Mouse (Mus musculus): Measurements from ENCODE around the gene Hist2h4. TPM values are rescaled to one million over a fixed set of nuclear protein-coding genes. Genes with fewer than 3 reads are reported as not detected.

Hist2h4 gene
- polyA plus RNA-seq (2014; fragmentation: Illumina TruSeq; extraction: RNeasy Lipid Tissue Mini Kit (QIAGEN cat#74804); ENCODE audit: low read depth, low replicate concordance): 0.28 TPM

GRCm38 (mm10) chr3:96262979-96263550, at the start of gene Hist2h4:
Gene Hist2h4 (minus strand): TSS chr3:96263311.

GRCm38 (mm10) chr3:96293787-96294186, 30.7 kb upstream of the Hist2h4 start, which contains the start of gene Fcgr1:
Gene Fcgr1 (minus strand): TSS chr3:96293969.

GRCm38 (mm10) chr3:96269511-96270474, 6.7 kb upstream of the Hist2h4 start, which contains the start of gene Hist2h2bb:
Gene Hist2h2bb (plus strand): TSS chr3:96269752.

GRCm38 (mm10) chr3:96268051-96268775, 5.1 kb upstream of the Hist2h4 start, which contains the start of gene Hist2h3b:
Gene Hist2h3b (plus strand): TSS chr3:96268654.

GRCm38 (mm10) chr3:96246427-96246856, 16.7 kb downstream of the Hist2h4 start, which contains the start of gene Hist2h3c1:
Gene Hist2h3c1 (plus strand): TSS chr3:96246685.

GRCm38 (mm10) chr3:96245003-96245886, 17.9 kb downstream of the Hist2h4 start, which contains the start of gene Hist2h2aa1:
Gene Hist2h2aa1 (plus strand): TSS chr3:96245497.

GRCm38 (mm10) chr3:96239949-96240798, 22.9 kb downstream of the Hist2h4 start, which contains the start of gene Hist2h2aa2:
Gene Hist2h2aa2 (minus strand): TSS chr3:96240276.

GRCm38 (mm10) chr3:96238954-96239793, 23.9 kb downstream of the Hist2h4 start, which contains the start of gene Hist2h3c2:
Gene Hist2h3c2 (minus strand): TSS chr3:96239127.

GRCm38 (mm10) chr3:96220765-96221639, 42.1 kb downstream of the Hist2h4 start, which contains the start of the genes Hist2h2ac and Hist2h2be:
Gene Hist2h2ac (minus strand): TSS chr3:96220880.
Gene Hist2h2be (plus strand): TSS chr3:96221119.

GRCm38 (mm10) chr3:96219661-96220130, 43.4 kb downstream of the Hist2h4 start, which contains the start of the genes Bola1 and Hist2h2ab:
Gene Bola1 (minus strand): TSS chr3:96219709.
Gene Hist2h2ab (plus strand): TSS chr3:96219865.

Other genes with a start within 250 kb of the Hist2h4 start
- 54.3 TPM for gene Vps45, start 204.8 kb downstream of the Hist2h4 start, polyA plus RNA-seq (2014; fragmentation: Illumina TruSeq; extraction: RNeasy Lipid Tissue Mini Kit (QIAGEN cat#74804); ENCODE audit: low read depth, low replicate concordance)
- 22.0 TPM for gene Otud7b, start 158.8 kb downstream of the Hist2h4 start, polyA plus RNA-seq (2014; fragmentation: Illumina TruSeq; extraction: RNeasy Lipid Tissue Mini Kit (QIAGEN cat#74804); ENCODE audit: low read depth, low replicate concordance)
- 21.7 TPM for gene Mtmr11, start 101.3 kb downstream of the Hist2h4 start, polyA plus RNA-seq (2014; fragmentation: Illumina TruSeq; extraction: RNeasy Lipid Tissue Mini Kit (QIAGEN cat#74804); ENCODE audit: low read depth, low replicate concordance)
- 9.6 TPM for gene Sf3b4, start 91.0 kb downstream of the Hist2h4 start, polyA plus RNA-seq (2014; fragmentation: Illumina TruSeq; extraction: RNeasy Lipid Tissue Mini Kit (QIAGEN cat#74804); ENCODE audit: low read depth, low replicate concordance)
- 5.4 TPM for gene Sv2a, start 82.2 kb downstream of the Hist2h4 start, polyA plus RNA-seq (2014; fragmentation: Illumina TruSeq; extraction: RNeasy Lipid Tissue Mini Kit (QIAGEN cat#74804); ENCODE audit: low read depth, low replicate concordance)
- 5.1 TPM for gene Bola1, start 43.6 kb downstream of the Hist2h4 start, polyA plus RNA-seq (2014; fragmentation: Illumina TruSeq; extraction: RNeasy Lipid Tissue Mini Kit (QIAGEN cat#74804); ENCODE audit: low read depth, low replicate concordance)
- not detected for gene Hist2h2ab, start 43.4 kb downstream of the Hist2h4 start, polyA plus RNA-seq (2014; fragmentation: Illumina TruSeq; extraction: RNeasy Lipid Tissue Mini Kit (QIAGEN cat#74804); ENCODE audit: low read depth, low replicate concordance)
- gene Hist2h2ac, start 42.4 kb downstream of the Hist2h4 start, polyA plus RNA-seq (2014; fragmentation: Illumina TruSeq; extraction: RNeasy Lipid Tissue Mini Kit (QIAGEN cat#74804); ENCODE audit: low read depth, low replicate concordance): not detected
- 15.0 TPM for gene Hist2h2be, start 42.2 kb downstream of the Hist2h4 start, polyA plus RNA-seq (2014; fragmentation: Illumina TruSeq; extraction: RNeasy Lipid Tissue Mini Kit (QIAGEN cat#74804); ENCODE audit: low read depth, low replicate concordance)
- gene Hist2h3c2, start 24.2 kb downstream of the Hist2h4 start, polyA plus RNA-seq (2014; fragmentation: Illumina TruSeq; extraction: RNeasy Lipid Tissue Mini Kit (QIAGEN cat#74804); ENCODE audit: low read depth, low replicate concordance): 2.3 TPM
- not detected for gene Hist2h2aa2, start 23.0 kb downstream of the Hist2h4 start, polyA plus RNA-seq (2014; fragmentation: Illumina TruSeq; extraction: RNeasy Lipid Tissue Mini Kit (QIAGEN cat#74804); ENCODE audit: low read depth, low replicate concordance)
- not detected for gene Hist2h2aa1, start 17.8 kb downstream of the Hist2h4 start, polyA plus RNA-seq (2014; fragmentation: Illumina TruSeq; extraction: RNeasy Lipid Tissue Mini Kit (QIAGEN cat#74804); ENCODE audit: low read depth, low replicate concordance)
- gene Hist2h3c1, start 16.6 kb downstream of the Hist2h4 start, polyA plus RNA-seq (2014; fragmentation: Illumina TruSeq; extraction: RNeasy Lipid Tissue Mini Kit (QIAGEN cat#74804); ENCODE audit: low read depth, low replicate concordance): 24.4 TPM
- not detected for gene Hist2h3b, start 5.3 kb upstream of the Hist2h4 start, polyA plus RNA-seq (2014; fragmentation: Illumina TruSeq; extraction: RNeasy Lipid Tissue Mini Kit (QIAGEN cat#74804); ENCODE audit: low read depth, low replicate concordance)
- gene Hist2h2bb, start 6.4 kb upstream of the Hist2h4 start, polyA plus RNA-seq (2014; fragmentation: Illumina TruSeq; extraction: RNeasy Lipid Tissue Mini Kit (QIAGEN cat#74804); ENCODE audit: low read depth, low replicate concordance): not detected
- 0.65 TPM for gene Fcgr1, start 30.7 kb upstream of the Hist2h4 start, polyA plus RNA-seq (2014; fragmentation: Illumina TruSeq; extraction: RNeasy Lipid Tissue Mini Kit (QIAGEN cat#74804); ENCODE audit: low read depth, low replicate concordance)
- not detected for gene BC107364, start 189.0 kb upstream of the Hist2h4 start, polyA plus RNA-seq (2014; fragmentation: Illumina TruSeq; extraction: RNeasy Lipid Tissue Mini Kit (QIAGEN cat#74804); ENCODE audit: low read depth, low replicate concordance)